Mouse (Mus musculus): ENCODE results near the gene Erp29. TPM values are rescaled to one million over a fixed set of nuclear protein-coding genes. Genes with fewer than 3 reads are reported as not detected.
A peak's percentile ranks its signal among the peaks of the same experiment; 100 is the strongest.

Gene Erp29
- total RNA-seq, 2 experiments from 2014 or later = 225 to 1,033 TPM

- ATAC-seq (replicated peaks; ENCODE audit: poor library complexity) = no peak
Measured at GRCm38 (mm10) chr5:121450476-121450875, 1.8 kb downstream of the Erp29 start.

- peak; percentile 21 for ATAC-seq (replicated peaks; ENCODE audit: poor library complexity)
Measured at GRCm38 (mm10) chr5:121449976-121450375, 2.3 kb downstream of the Erp29 start.

- ATAC-seq (replicated peaks; ENCODE audit: poor library complexity) = no peak
Measured at GRCm38 (mm10) chr5:121448450-121448849, 3.9 kb downstream of the Erp29 start.

GRCm38 (mm10) chr5:121444870-121445269 is 7.4 kb downstream of the Erp29 start:
- no peak for ATAC-seq (replicated peaks; ENCODE audit: poor library complexity)

- ATAC-seq (replicated peaks; ENCODE audit: poor library complexity) = peak; percentile 78
Measured at GRCm38 (mm10) chr5:121443548-121443947, 8.8 kb downstream of the Erp29 start.

- no peak for ATAC-seq (replicated peaks; ENCODE audit: poor library complexity)
Measured at GRCm38 (mm10) chr5:121438756-121439155, 13.6 kb downstream of the Erp29 start.

GRCm38 (mm10) chr5:121438131-121438530 is 14.2 kb downstream of the Erp29 start:
- ATAC-seq (replicated peaks; ENCODE audit: poor library complexity) = no peak

GRCm38 (mm10) chr5:121428954-121429353 is 23.4 kb downstream of the Erp29 start:
- no peak for ATAC-seq (replicated peaks; ENCODE audit: poor library complexity)

- ATAC-seq (replicated peaks; ENCODE audit: poor library complexity) = no peak
Measured at GRCm38 (mm10) chr5:121423297-121423696, 29.0 kb downstream of the Erp29 start.

- no peak for ATAC-seq (replicated peaks; ENCODE audit: poor library complexity)
Measured at GRCm38 (mm10) chr5:121422787-121423186, 29.5 kb downstream of the Erp29 start.

GRCm38 (mm10) chr5:121420721-121421120 is 31.6 kb downstream of the Erp29 start:
- no peak for ATAC-seq (replicated peaks; ENCODE audit: poor library complexity)

- ATAC-seq (replicated peaks; ENCODE audit: poor library complexity) = no peak
Measured at GRCm38 (mm10) chr5:121410975-121411374, 41.3 kb downstream of the Erp29 start.

GRCm38 (mm10) chr5:121407856-121408255 is 44.5 kb downstream of the Erp29 start:
- no peak for ATAC-seq (replicated peaks; ENCODE audit: poor library complexity)

GRCm38 (mm10) chr5:121400849-121401248 is 51.5 kb downstream of the Erp29 start:
- no peak for ATAC-seq (replicated peaks; ENCODE audit: poor library complexity)

- ATAC-seq (replicated peaks; ENCODE audit: poor library complexity) = peak; percentile 12; the same call in 1 of the 2 replicates
Measured at GRCm38 (mm10) chr5:121400064-121400463, 52.2 kb downstream of the Erp29 start.

GRCm38 (mm10) chr5:121399540-121399939 is 52.8 kb downstream of the Erp29 start:
- no peak for ATAC-seq (replicated peaks; ENCODE audit: poor library complexity)

GRCm38 (mm10) chr5:121398965-121399462 is 53.3 kb downstream of the Erp29 start:
- no peak for ATAC-seq (replicated peaks; ENCODE audit: poor library complexity)

GRCm38 (mm10) chr5:121398146-121398964 is 54.0 kb downstream of the Erp29 start:
- ATAC-seq (replicated peaks; ENCODE audit: poor library complexity) = peak; percentile 1; the same call in 1 of the 2 replicates

- peak; percentile 84 for ATAC-seq (replicated peaks; ENCODE audit: poor library complexity)
Measured at GRCm38 (mm10) chr5:121397187-121398145, 54.8 kb downstream of the Erp29 start, which contains the start of gene Naa25. Gene Naa25, plus strand, starts transcription at chr5:121397936.

GRCm38 (mm10) chr5:121395621-121396020 is 56.7 kb downstream of the Erp29 start:
- ATAC-seq (replicated peaks; ENCODE audit: poor library complexity) = no peak

GRCm38 (mm10) chr5:121393402-121393801 is 58.9 kb downstream of the Erp29 start:
- ATAC-seq (replicated peaks; ENCODE audit: poor library complexity) = no peak

All from megakaryocyte progenitor cell, adult 5-6 weeks (primary cell).